Mouse (Mus musculus) induced T-regulatory cell, adult 2 months (primary cell): ENCODE data around the gene Cox6a1.
A peak's percentile ranks its signal among the peaks of the same experiment; 100 is the strongest.
"Not testable (repeated sequence)": the region's sequence is repeated elsewhere in the genome, so short reads cannot be mapped to it uniquely, and the experiment has no call there.

Experiments used
- DNase-seq: peaks from one replicate; pipeline ENCODE4 v3.0.0-alpha.2; 2012; ENCODE audit warnings: low read depth

The Cox6a1 gene

DNA sequence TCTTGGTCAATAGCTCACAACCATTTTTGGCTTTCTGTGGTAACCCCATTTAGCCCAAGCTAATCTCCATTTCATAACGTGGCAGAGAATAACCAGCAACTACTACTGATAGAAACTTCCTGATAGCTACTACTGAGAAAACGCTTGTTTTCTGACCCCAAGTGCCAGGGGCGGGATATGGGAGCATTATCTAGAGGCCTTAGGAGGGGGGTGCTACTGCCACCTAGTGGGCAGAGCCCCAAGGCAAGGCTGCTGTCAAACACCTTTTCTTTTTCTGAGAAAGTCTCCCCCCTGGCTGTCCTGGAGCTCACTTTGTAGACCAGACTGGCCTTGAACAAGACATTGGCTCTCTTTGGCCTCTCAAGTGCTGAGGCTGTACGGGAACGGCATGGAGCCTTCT, 1.2 kb downstream of the Cox6a1 start:
- DNase-seq = peak; percentile 93

DNA sequence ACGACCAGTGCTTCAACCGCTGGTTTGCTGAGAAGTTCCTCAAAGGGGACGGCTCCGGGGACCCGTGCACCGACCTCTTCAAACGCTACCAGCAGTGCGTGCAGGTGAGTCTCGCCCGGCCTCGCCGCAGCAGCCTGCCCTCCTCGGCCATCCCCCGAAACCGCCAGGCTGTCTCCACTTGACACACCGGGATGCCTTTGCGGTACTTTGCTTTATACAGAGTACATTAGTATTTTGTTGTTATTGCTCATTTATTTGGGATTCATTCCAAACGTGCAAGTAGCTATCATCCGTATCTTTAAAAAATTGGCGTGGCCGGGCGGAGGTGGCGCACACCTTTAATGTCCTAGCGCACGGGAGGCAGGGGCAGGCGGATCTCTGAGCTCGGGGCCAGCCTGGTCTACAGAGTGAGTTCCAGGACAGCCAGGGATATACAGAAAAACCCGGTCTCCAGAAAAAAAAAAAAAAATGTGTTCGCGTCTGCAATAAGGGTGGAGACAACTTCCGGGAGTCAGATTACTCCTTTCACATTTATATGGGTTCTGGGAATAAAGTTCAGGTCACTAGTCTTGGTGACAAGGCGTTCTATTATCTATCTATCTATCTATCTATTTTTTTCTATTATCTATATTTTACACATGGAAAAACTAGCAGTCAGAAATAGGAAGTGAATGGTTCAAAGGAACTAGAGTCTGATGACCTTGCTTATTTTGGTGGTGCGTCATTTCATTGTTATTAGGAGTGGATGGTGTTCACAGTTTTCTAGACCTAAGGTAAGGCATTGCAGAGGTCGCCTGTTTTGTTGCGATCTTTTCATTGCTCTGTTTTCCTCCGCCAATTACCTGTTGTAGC, 7.2 kb downstream of the Cox6a1 start:
- no peak for DNase-seq

DNA sequence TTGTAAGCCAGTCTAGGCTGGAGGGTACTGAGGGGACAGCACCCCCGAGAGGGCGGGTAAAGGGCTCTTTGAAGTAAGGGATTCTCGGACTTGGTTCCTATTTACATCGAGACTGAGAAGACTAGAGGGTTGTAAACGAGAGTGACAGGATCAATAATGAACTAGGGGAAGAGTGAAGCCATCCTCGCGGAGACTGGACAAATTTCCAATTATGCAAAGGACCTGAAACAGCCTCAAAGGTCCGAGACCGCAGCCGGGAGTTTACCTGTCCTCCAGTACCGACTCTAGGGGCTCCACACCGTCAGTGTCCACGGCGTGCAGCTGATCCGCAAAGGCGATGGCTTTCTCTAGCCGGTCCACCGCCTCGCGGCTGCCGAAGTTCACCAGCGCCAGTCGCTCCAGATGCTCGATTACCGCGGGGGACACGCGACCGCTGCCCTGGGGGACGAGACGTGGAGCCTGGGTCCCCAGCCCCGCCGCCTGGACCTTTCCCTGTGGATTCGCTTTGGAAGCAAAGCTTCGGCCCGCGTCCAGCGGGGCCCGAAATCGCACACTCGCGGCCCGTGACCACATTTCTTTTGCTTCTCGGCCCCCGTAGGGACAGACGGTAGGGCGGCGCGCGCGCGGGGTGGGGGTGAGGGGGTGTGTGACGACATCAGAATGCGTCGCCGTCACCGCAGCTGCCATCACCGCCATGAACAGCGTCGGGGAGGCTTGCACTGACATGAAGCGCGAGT, 8.0 kb downstream of the Cox6a1 start, which contains the start of the genes Gatc and Triap1:
Gene Gatc (minus strand): TSS at position 602 of the 737 bp plus-strand sequence.
Gene Triap1 (plus strand): TSS at position 649 of the 737 bp plus-strand sequence.
- peak; percentile 92 for DNase-seq

DNA sequence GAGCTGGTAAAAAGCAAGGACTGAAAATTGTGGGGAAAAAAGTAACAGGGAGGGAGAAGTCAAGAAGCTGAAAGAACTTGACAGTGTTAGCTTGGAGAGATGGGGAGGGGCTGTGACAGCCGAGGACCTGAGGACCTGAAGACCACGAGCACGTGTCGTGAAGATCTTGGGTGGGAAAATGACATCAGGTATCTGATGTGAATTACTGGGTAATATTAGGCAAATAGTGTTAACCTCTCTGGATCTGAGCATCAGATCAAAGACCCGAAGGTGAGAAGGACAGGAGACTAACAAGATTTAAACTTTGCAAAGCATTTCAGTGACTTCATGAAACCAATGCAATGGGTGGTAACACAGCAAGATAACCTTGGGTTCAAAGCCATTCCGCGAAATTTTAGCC, 8.8 kb downstream of the Cox6a1 start:
- peak; percentile 33 for DNase-seq

- DNase-seq = no peak
Observed at GRCm38 (mm10) chr5:115333626-115334025, 15.2 kb downstream of the Cox6a1 start.

DNA sequence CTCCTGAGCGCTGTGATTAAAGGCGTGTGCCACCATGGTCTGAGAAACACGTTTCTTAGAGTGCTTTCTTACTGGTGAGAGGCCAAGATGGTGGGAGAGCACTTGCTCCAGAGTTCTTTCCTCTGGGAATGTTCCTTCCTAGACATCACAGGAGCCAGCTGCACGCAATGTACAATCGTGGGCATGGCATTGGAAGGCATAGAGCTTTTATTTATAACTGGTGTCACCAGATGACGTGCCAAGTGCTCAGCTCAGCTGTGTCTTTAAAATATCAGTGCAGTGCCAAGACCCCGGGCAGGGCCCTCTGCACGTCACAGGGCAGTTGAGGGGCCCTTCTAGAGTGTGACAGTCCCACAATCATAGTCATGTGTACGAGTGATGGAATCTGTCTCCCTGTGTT, 17.8 kb downstream of the Cox6a1 start:
- DNase-seq = no peak

GRCm38 (mm10) chr5:115327610-115328548, 20.9 kb downstream of the Cox6a1 start:
- DNase-seq = peak; percentile 51

DNA sequence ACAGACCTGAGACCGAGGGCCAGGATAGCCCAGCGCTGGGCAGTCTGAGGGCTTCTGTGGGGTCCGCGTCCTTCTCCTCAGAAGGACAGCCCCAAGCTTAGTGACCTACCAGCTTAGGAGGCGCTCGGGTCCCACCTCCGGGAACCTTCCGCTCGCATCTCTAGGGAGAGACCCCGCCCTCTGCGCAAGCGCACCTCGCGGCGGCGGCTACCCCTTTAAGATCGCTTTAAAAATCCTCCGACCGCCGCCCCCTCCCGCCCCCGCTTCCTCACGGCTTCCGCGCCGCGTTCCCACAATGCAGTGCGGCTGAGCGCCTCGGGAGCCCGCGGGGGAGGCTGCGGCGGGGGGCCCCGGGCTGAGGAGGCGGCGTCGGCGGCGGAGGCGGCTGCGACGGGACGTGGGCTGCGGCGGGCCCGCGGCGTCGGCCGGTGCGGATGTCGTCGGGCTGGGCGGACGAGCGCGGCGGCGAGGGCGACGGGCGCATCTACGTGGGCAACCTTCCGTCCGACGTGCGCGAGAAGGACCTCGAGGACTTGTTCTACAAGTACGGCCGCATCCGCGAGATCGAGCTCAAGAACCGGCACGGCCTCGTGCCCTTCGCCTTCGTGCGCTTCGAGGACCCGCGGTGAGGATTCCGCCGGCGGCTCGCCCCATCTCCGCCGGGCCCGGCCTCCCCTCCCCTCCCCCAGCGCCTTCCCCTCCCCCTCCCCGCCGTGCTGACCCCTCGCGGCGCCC, 21.7 kb downstream of the Cox6a1 start, which contains the start of gene Srsf9:
Gene Srsf9 (plus strand): TSS at position 303 of the 735 bp plus-strand sequence.
- peak; percentile 97 for DNase-seq

DNA sequence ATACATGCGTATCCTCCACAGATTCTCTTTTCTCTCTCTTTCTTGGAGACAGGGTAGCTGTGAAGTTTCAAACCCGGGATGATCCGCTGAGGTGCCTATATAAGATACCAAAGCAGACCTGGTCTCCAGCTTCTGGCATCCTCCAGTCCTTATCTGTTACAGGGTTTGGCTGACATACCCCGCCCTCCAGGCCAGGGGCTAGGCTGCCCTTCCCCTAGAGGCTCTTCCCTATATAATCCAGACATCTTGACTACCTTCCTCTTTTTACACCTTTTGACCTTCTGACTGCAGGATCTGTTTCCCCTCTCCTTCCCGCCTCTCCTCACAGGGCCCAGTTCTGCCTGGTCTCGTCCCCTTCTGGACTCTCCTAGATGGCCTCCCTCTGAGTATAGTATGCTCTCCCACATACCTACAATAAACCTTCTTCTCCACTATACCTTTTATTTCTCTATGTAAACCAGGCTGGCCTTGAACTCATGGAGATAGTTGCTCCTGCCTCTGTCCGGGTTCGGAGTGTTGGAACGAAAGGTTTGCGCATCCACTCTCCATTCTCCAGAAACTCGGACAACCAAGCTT, 22.4 kb downstream of the Cox6a1 start:
- DNase-seq = no peak

DNA sequence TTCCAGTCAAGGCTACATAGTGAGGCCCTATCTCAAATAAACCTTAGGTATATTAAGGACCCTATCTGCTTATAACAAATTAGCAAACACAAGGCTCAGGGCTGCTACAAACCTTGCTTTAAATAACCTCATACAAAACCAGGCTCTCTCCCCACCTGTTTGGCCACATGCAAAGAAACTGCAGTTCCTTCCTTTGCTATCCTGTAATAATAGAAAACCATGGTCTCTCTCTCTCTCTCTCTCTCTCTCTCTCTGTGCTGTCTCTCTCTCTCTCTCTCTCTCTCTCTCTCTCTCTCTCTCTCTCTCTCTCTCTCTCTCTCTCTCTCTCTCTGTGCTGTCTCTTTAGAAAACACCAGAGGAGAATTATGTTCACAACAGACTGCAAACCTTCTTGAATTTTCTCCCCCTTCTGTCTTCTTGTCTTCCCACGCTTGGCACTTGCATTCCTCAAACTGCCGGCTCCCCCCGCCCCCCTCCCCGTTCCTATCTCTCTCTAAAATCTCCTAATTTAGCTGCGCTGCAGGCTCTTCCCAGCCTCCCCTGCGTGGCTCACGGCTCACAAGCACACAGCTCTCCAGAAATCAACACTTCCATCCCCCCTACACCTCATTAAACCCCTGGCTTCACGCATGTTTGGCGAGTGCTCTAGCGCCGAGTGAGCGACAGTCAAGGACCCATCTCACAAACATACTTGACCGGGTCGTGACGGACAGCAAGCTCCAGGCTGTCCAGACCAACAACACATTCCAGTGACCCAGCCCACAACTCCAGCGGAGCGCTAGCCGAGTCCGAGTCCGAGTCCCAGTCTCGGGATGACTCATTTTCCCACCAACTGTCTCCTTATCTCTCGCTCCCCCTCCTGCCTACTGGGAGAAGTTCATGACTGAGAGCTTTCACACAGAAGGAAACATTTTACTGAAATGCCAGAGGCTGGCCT, 29.5 kb downstream of the Cox6a1 start:
- DNase-seq = peak; percentile 63

GRCm38 (mm10) chr5:115317645-115318328, 31.0 kb downstream of the Cox6a1 start:
- peak; percentile 44 for DNase-seq

DNA sequence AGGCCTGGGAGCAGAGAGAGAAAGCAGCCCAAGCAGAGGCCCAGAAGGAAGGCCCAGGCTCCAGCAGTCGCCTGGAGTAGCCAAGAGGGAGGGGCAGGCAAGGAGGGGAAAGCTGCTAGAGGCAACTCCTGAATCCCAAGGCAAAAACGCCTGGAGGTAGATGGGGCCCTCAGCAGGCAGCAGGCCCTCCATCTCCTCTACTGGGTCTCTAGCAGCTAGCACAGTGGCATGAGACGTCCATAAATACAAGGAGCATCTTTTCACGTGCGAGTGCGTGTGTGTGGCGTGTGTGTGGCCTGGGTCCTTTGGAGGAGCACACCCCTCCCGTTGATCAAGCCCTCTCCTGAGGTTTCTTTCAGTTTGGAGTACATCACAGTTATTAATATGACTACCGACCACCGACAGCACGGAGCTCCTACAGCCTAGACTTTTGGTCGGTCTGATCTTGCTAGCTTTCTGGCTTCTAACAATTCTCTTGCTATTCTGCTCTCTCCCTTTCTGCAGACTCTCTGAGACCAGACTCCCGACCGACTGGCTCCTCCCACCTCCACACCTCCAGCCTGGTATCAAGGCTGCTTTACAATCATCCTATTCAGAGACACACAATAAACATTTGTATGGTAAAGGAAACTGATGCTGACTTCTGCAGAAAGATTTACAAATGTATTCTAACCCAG, 31.7 kb downstream of the Cox6a1 start:
- DNase-seq = no peak

DNA sequence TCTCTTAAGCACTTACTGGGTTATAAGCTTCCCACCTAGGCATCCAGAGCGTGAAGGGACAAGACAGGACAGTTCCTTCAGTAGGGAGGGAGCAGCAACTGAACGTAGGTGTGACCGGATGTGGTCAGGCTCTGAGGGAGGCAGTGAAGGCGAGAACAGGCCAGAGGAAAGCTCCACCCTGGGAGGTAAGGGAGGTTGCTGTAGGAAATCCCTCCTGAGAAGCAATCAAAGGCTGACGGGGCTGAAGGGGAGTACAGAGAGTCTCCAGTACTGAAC, 35.2 kb downstream of the Cox6a1 start:
- peak; percentile 56 for DNase-seq

GRCm38 (mm10) chr5:115312816-115313667, 35.7 kb downstream of the Cox6a1 start:
- no peak for DNase-seq

GRCm38 (mm10) chr5:115312354-115312753, 36.4 kb downstream of the Cox6a1 start:
- no peak for DNase-seq

- DNase-seq = not testable (repeated sequence)
Observed at GRCm38 (mm10) chr5:115302190-115302589, 46.6 kb downstream of the Cox6a1 start.

GRCm38 (mm10) chr5:115301615-115302014, 47.2 kb downstream of the Cox6a1 start:
- no peak for DNase-seq
